Mouse (Mus musculus): ENCODE results near the gene Dph1.

DNA sequence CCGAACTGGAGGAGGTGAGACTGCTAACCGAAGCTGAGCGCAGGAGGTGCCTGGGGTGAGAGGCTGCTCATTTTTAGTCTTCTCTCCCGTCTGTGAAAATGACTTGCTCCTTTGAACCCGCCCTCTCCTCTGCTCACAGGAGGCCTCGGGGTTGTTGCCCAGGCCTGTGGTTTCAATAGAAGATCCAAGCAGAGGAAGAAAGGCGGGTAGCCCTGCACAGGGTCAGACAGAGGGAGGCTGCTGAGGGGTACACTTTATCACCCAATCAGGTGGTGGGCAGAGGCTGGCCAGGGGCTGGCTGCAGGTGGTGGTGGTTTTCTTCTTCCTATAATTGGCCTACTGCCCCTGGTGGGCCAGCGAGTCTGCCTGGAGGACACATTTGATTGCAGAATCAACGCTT, 13.4 kb upstream of the Dph1 start:
- TF ChIP-seq POLR2A (IDR thresholded peaks at IDR 0.05; ENCODE audit: extremely low read depth, insufficient read depth, low read length), result no peak
- no peak for TF ChIP-seq CTCF (IDR thresholded peaks at IDR 0.05; ENCODE audit: low read depth, low read length)

All from liver, adult 2 months (tissue).